Mouse (Mus musculus): ENCODE results near the gene Srgap3.
"Not testable (repeated sequence)": the region's sequence is repeated elsewhere in the genome, so short reads cannot be mapped to it uniquely, and the experiment has no call there.

Gene Srgap3

DNA sequence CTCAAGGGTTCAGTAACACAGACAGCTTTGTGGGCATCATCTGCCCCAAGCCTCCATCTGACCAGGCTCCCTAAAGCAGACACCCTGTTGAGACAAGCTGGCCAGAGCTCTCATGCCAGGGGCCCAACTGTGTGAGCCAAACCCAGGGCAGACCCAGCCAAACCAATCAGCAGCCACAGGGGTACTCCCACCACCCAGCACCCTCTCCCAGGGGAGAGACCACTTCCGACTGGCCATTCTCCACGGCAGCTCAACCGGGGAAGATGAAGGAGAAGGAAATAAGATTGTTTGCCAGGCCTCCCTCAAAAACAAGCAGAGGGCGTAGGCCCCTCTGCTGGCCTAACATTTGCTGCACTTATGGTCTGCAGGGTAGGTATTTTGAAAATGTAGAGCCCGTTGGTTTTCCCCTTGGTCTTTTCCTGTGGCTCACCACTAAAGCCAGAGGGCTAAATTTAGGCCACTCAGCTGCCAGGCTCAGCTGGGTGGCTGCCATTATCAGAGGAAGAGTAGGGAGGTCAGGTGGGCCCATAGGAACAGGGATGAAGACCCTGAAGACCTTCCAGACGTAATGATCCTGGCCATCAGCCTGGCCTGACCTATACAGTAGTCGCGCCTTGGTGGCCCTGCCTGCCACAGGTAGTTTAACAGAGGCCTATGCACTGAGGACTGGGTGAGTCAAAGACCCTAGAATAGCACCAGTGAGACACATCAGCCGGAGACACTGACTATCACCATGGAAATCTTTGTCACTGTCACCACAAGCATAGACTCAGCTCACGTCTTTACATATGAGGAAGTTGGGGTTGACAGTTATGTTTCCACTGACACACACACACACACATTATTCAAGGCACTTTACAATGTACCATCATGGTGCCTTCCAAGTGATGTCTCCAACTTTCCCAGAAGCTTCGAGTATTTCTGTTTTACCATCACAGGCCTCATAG lies 85.4 kb downstream of the Srgap3 start:
- DNase-seq (ENCODE audit: low spot score), result peak; percentile 20

DNA sequence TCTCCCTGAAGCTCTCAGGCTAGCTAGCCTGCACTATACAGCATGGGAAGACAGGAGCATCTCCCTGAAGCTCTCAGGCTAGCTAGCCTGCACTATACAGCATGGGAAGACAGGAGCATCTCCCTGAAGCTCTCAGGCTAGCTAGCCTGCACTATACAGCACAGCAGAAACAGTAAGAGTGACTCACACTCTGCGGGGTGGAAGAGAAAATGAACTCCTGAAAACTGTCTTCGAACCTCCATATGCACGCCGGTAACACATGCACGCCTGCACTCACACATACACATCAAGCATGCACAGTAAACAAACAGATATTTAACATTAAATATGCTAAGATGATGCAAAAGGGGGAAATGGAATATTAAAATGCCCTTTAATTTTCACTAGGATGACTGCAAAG lies 86.8 kb downstream of the Srgap3 start:
- not testable (repeated sequence) for DNase-seq (ENCODE audit: low spot score)

DNA sequence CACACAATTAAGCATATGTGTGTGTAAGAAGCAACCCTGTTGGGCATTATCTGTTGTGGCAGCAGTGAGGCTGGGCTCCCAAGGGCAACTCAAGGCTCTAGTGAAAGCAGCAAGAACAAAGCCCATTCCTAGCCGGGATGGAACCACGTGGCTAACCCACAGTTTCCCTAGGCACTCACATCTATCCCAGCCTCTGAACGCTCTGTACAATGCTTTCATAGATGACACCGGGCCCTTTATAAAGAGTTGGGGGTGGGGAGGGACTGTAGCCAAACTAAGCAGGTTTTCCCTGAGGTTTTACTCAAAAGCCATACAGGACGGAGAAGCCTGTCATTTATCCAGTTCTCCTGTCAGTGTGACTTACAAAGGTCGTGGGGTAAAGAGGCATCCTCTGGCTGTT lies 90.0 kb downstream of the Srgap3 start:
- DNase-seq (ENCODE audit: low spot score), result no peak

DNA sequence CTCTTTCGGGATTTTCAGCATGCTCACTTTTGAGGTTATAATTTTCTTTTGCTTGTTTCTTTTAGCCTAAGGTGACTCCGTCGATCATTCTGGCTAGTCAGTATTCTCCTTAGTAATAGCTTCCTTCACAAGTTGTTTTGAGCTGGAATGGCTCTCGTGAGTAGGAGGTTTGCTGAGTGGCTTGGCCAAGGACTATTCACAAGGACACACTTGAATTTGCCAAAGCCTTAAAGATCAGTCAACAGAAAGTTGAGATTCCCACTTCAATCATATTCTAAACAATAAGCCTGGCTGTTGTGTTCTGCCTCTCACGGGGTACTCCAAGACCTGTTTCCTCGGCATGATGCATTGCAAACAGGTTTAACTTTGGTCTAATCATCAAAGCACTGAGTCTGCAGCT lies 91.9 kb downstream of the Srgap3 start:
- no peak for DNase-seq (ENCODE audit: low spot score)

DNA sequence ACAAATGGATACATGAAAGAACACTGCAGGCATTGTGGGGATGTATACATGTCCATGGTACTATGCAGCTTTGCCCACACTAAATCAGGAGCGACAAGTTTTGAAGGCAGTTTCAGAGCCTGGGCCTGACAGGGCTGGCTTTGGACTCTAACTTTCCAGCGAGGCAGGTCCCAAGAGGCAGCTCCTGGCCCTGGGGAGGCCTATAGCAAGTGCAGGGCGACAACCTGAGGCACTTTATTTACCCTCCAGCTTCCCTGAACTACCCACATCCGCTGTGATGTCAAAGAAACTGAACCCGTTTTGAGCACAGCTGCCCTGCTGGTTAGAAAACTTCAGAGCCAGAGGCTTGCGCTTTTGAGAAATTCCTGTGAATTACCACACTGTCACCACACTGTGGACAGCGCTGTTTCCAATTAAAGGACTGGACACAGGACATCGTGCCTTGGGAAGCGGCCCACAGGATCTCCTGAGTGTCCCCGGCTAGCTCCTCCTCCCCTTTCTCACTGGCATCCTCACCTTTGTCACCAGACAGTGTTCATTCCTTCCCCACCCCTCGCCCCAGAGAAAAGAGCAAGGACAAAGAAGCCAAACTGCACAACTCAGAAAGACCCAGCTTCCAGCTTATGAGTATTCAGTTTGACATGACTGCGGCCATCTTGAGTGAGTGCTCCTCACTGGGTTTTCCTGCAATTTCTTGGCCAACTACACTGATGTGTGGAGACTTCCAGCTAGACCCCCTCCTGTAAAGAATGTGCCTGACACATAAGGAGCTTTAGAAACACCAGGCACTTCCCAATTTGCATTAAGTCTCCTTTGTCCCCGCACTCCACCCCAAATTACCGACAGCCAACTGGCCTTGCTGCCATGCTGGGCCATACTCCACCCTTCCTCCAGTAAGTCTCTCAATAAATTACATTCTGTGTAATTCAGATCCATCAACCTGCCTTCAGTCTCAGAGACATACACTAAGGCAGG lies 94.5 kb downstream of the Srgap3 start:
- peak; percentile 85 for DNase-seq (ENCODE audit: low spot score)

DNA sequence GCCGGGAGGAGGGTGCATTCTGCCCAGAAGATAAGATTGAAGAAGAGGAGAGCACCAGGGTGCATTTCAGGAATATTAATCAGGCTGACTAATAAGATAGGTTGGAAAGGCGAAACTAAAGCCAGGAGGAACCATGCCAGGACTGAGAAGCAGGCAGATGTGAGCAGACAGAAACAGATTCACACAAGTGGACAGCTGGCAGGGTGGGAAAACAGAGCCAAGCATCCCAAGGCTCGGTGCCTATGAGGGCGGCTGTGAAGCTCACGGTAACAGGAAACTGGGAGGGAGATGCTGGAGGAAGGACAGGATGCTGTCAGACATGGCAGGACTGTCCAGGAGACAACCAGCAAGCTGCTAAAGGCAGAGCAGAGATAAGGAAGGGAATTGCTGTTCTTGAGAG lies 96.3 kb downstream of the Srgap3 start:
- DNase-seq (ENCODE audit: low spot score), result no peak

DNA sequence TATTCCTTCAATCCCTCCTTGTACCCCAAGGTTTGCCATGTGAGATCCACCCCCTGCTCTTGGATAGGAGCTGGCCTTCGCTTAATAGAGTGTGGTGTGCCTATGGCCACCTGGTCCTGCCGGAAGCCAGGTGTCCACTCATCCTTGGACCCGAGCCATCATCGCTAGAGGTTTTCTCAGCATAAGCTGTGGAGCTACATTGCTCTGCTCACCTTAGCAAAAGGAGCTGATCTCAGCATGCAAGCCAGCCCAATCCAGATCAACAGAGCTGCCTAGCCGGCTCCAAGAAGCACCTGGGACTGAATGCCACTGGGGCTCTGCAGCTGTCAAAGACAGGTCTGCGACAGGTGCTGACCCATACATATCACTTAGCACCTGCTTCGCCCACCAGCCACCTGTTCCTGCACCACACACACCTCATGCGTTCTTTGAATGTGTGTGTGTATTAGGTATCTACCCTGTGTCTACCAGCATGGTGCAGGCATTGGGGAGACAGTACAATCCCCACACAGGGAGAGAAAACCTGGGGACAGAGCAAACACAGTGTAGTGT lies 98.4 kb downstream of the Srgap3 start:
- DNase-seq (ENCODE audit: low spot score), result no peak

DNA sequence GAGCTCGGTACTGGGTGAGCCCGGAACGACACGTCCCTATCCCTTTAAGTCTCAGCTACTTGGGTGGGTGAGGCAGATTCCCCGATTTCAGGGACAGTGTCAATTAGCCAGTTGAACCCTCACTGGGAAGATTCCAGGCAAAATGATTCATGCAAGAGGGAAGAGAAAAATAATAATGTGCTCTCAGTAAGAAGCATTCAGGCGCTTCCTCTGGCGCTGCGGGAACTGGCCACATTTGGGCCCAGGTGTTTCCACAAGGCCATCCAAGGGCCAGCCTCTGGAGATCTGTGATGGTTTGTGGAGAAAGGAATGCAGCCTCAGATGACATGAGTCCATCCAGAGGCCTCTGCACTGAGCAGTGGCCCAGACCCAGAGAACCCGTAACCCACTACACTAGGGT lies 100.2 kb downstream of the Srgap3 start:
- DNase-seq (ENCODE audit: low spot score), result no peak

DNA sequence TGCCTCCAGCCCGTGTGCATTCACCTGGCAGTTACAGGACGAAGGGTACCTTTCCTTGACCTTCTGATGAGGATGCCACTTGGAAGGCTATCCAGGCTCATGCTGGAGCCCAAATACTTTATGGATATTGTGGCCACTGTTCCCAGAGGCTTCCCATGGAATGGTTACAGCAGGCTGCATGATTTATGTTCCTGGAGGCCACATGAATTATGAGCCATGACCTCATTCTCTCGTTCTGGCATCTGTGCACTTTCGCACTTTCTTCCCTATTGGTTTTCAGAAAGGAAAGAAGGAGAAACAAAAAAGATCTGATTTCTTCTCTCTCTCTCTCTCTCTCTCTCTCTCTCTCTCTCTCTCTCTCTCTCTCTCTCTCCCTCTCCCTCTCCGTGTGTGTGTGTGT lies 104.6 kb downstream of the Srgap3 start:
- DNase-seq (ENCODE audit: low spot score), result no peak

DNA sequence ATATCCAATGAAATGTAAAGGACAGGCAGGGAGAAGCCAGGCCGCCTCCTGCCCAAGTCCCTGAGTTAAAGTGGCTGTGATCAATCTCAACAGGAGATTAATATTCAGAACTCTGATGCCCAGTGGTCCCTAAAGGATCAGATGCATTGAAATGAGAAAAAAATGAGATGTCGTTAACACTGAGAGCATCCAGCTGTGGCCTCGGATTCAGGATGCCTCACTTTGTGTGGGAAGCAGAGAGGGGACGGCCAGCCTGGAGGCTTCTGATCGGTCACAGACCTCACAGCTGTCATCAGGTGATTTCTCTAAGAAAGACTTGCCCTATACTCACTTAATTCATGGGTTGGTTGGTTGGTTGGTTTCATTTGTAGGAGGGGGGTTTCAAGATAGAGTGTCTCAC lies 106.7 kb downstream of the Srgap3 start:
- DNase-seq (ENCODE audit: low spot score), result no peak

DNA sequence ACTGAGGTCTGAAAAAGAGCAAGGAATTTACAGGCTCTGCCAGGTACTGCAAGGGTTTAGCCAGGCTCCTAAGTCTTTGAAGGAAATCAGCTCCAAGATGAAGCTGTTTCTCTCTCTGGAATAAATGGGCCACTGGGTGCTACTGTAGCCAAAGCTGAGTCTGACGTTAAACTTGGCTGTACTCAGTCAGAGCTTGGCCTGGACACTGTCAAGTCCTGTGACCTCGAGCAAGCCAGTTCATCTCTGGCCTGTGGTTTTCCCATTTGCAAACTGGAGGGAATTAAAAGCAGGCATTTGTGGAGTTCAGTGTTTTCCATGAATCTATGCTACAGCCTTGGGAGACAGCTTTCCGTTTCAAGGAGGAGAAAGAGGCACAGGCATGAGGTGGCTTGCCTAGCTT lies 107.7 kb downstream of the Srgap3 start:
- DNase-seq (ENCODE audit: low spot score), result no peak

DNA sequence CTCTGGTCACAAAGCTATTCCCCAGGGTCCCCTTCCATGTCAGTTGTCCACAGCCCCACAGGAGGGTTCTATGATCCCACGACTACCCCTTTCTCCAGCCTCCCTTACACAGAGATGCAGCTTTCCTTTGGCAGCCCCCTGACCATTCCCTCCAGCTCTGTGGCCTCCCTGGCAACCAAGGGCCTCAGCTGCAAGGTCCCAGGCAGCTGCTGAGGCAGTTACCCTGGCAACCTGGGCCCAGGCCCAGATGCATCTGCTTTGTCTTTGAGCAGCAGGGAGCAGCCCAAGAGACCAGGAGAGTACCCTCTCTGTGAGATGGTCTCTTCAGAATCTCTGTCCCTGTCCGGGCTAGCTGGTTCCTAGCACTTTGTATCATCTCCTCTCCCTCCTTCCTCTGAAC lies 108.2 kb downstream of the Srgap3 start:
- DNase-seq (ENCODE audit: low spot score), result no peak

DNA sequence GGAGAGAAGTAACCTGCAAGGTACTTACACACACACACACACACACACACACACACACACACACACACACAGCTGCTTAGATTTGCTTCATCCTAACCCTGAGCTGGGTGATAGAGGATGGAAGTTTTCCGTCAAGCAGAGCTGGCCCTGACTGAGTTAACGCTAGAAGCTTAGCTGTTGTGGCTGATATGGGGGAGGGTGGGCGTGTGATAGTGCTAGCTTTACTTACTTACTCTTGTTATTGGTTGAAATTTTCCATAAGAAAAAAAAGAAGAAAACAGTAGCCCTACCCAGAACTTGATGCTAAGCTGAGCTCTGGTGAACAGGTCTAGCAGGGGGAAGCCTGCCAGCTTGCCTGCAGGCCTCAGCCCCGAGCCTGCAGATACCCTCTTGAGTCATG lies 110.4 kb downstream of the Srgap3 start:
- DNase-seq (ENCODE audit: low spot score), result no peak

DNA sequence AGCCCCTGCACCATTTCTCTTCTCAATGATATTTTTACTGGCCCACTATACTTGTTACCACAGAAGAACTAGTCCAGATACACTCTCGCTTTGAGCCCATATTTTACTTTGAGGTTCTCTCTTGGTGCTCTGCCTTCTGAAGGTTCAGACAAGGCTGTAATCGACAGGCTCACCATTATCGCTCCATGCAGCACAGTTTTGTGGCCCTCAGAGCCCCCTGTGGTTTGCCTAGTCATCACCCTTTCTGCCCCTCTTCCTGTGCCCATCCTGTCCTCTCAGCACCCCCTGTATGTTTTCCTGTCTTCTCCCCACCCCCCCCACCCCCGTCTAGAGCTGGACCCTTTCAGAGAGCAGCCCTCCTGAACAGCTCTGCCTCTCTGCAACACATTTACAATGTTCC lies 111.7 kb downstream of the Srgap3 start:
- DNase-seq (ENCODE audit: low spot score), result no peak

DNA sequence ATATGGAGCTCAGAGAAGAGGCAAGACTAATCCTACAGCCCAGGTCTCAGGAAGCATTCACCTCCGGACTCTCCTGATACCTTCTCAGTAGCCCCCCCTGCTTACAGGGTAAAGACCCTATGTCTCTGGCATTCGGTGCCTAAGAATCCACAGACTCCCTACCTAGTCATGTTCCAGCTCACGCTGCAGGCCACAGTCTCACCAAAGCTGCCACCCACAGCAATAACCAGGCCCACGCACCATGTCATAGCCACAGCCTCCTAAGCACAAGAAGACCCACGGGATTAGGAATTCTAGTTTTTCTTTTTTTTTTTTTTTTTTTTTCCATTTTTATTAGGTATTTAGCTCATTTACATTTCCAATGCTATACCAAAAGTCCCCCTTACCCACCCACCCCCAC lies 112.6 kb downstream of the Srgap3 start:
- DNase-seq (ENCODE audit: low spot score), result no peak

DNA sequence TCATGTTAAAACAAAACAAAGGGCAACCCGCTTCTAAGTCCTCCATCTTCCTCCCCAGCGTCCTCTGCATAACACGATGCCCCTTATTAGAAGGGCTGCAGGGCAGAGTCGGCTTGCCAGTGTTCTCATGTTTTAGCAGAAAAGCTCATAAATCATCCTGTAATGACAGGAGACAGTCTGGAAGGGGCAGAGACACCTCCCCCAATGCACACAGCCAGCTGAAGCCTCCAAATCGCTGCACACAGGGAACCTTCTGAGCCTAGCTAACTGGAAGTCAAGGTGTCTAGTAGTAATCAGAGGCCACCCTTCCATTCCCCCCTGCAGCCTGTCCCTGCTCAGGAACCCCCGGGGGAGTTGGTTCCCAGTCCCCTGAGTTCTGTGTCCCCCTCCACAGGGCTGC lies 113.3 kb downstream of the Srgap3 start:
- DNase-seq (ENCODE audit: low spot score), result no peak

DNA sequence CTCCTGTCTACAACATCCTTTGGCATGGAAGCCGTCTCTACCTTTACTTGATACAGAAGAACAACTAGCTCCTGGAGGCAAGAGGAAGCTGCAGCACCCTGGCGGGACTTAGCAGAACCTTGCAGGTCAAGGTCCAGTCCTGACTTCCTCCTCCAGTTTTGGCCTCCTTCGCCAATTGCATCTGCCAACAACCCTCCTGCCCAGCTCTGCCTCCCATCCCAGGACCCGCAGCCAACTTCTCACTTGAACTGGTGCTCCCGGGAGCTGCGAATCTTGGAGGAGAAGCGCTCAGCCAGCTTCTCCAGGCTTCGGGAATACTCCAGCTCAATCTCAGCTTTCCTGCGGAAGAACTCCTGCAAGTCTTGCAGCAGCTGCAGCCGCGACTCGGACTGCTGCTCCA lies 117.9 kb downstream of the Srgap3 start:
- DNase-seq (ENCODE audit: low spot score), result no peak

DNA sequence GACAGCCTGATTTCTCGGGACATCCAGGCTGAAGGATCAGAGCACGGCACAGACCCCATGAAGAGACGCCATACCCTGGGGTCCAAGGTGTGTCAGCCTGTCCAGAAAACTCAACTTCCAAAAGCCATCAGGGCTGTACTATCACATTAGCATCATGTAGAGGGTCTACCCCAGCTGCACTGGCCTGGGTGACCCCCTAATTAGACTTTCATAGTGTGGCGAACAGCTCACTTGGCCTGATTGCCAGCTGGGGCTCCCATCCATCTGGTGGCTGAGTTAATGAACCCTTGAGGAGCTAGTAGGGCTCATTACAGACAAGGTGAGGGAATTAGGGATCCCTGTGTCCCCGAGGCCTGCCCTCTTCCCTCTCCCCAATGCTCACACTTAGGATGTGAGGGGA lies 118.6 kb downstream of the Srgap3 start:
- DNase-seq (ENCODE audit: low spot score), result no peak

DNA sequence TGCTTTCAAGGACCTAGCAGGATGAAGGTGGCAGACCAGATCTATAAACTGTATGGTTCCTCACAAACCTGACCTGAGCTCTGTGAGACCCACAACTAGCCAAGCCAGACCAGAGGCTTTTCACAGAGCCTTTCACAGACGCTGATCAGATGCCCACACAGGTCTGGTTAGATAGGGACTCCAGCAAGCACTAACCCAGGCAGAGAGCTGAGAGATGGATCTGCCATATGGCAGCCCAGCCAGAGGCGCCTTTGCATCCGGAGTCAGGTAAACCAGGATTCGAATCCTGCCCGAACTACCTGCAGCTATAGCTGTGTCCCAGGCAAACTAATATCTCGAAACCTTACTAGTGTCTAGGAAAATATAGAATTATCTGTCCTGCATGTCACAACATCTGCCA lies 121.4 kb downstream of the Srgap3 start:
- no peak for DNase-seq (ENCODE audit: low spot score)

DNA sequence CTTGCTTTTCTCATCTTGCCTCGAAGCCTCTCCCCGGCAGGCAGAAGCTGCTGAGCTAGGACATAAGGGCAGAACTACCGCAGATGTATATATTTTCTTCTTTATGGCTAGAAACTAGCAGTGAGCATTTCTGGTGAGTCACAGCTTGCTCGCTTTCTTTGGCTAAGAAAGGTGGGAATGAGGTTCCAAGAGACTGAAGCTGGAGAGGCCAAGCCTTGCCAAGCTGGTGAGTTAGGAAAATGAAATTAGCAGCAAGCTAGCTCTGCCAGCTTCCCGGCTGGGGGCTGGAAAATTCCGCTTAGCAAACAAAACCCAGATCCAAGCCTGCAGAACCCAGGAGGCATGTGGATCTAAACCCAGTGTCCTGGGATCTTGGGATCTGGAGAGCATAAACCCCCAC lies 124.0 kb downstream of the Srgap3 start:
- DNase-seq (ENCODE audit: low spot score), result no peak

DNA sequence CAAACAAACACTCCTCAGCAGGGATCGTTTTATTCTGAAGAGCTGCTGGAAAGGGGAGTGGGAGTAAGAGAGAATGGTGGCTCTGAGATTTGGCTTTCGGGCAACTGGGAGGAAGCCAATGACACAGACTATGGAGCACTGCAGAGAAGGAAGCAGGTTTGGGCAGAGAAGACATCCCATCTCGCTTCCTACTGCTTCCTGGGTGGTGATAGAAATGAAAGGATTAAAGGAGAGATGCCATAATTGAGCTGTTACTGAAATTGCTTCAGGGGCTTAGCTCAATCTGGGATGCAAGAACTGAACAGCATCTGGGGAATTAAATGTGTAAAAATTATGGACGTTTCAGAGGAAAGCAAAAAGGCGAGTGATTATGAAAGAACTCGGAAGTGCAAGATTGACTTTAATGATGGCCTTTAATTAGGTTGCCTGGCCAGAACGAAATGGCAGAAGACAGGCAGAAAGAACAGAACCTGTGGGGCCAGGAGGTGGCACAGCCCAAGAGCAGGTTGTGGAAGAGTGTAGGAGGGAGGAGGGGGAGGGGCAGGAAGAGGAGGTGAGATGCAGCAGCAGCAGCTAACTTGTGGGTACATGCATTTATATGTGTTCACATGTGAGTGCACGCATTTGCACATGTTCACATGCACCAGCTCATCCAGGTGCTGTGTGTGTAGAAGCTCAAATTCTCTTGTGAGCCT lies 126.6 kb downstream of the Srgap3 start:
- DNase-seq (ENCODE audit: low spot score), result no peak

DNA sequence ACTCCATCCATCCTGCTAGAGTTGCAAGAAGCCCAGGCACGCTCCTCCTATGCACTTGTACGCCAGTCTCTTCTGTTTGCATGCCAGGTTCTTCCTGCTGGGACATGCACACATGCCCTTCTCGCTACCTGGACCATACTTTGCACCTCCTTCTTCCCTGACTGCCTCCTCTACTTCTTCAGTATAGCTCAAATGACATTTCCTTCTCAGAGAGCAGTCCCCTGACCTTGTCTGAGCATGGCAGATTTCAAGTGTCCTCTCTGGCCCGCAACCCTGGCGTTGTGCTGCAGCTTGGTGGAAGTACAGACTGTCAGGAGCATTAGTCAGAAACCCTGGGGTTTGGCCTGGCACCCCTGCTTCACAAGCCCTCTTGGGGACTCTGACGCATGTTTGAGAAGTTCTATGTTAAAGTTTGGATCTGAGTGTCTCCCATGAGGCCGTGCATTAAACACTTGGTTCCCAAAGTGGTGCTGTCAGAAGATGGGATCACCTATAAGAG lies 128.6 kb downstream of the Srgap3 start:
- DNase-seq (ENCODE audit: low spot score), result no peak
